Mouse (Mus musculus) liver, postnatal 0 days (tissue): Measurements from ENCODE around the gene Esr1.

Source experiments
- CTCF ChIP-seq: sonication (generic); IDR thresholded peaks from 2 replicates; pipeline ENCODE4 v1.5.1; 2016; ENCODE audit warnings: antibody characterized with exemption, low read depth
- EP300 ChIP-seq: IDR thresholded peaks from 2 replicates; pipeline ENCODE4 v1.6.1; 2016; ENCODE audit warnings: antibody characterized with exemption, low read depth, mild to moderate bottlenecking

GRCm38 (mm10) chr10:4612313-4613036 lies 1.1 kb downstream of the Esr1 start:
- TF ChIP-seq CTCF (no peak), EP300 (no peak)
